Mouse (Mus musculus): ENCODE results near the gene Sav1. TPM values are rescaled to one million over a fixed set of nuclear protein-coding genes. Genes with fewer than 3 reads are reported as not detected.

Sav1 gene
- total and polyA plus RNA-seq, 3 experiments: 13.5 to 23.6 (median 21.3) TPM

DNA sequence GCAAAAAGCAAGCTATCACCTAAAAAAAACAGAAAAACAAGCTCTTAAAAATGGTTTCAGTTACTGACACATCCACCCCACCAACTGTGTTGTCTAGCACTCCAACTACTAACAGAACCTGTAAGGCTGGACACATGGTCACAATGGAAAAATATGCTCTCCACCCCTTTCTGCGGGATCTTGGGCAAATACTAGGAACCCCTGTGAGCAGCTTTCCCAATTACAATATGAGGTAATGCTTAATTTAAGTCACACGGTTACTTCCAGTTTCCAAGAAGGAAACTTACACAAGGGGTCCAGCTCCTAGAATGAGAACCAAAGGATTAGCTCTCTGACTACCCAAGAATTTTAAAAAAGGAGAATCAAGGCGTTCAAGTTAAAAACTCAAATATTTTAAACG, 1.3 kb downstream of the Sav1 start:
- H3K79me2 ChIP-seq (replicated peaks; ENCODE audit: control insufficient read depth, insufficient read depth, low read length): peaks cover 5% of the 10 kb centered on the region; the same call in 1 of the 2 replicates
- no peaks in the 10 kb centered on the region for H3K27me3 ChIP-seq (ENCODE audit: control insufficient read depth, insufficient read depth, low read length)
- intact Hi-C loops (cut with DNase I): loop anchor here (5.0 kb wide), 2 partner anchors 77 to 162 kb away; no protein-coding TSS in a partner anchor
- peak overlapping the region; percentile 55; the same call in 1 of the 2 replicates for H3K27ac ChIP-seq
- peaks cover 3% of the 10 kb centered on the region for H3K4me1 ChIP-seq (ENCODE audit: control insufficient read depth, insufficient read depth, low read length)
- no peak for TF ChIP-seq POLR2A (IDR thresholded peaks at IDR 0.05; ENCODE audit: insufficient read depth, low read depth, low read length)
- no peak for TF ChIP-seq CTCF (IDR thresholded peaks at IDR 0.05)
- TF ChIP-seq EP300 (IDR thresholded peaks at IDR 0.05; ENCODE audit: insufficient read depth, low read depth, low read length): no peak
- WGBS: 15% methylated on average over 4 of the region's 4 CpGs
- peak overlapping the region; percentile 83; the same call in 1 of the 2 replicates for H3K9ac ChIP-seq (ENCODE audit: low read depth, low read length)
- H3K4me3 ChIP-seq: peak overlapping the region; percentile 43
- DNase-seq: no peak
- peaks cover 39% of the 10 kb centered on the region for H3K36me3 ChIP-seq (ENCODE audit: control insufficient read depth, insufficient read depth, low read length)

DNA sequence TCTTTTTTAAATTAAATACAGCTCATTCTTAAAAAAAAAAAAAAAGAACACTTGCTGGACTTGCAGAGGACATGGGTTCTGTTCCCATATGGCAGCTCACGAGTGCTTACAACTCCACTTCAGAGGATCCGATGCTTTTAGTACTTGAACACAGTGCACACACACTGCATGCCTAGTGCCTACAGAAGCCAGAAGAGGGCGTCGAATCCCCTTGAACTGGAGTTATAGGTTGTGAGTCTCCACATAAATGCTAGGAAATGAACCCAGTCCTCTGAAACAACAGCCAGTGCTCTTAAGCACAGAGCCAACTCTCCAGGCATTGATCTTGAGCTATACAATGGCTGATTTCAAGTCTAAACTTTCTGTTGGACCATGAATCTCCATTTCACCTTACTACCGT, 3.9 kb downstream of the Sav1 start:
- H3K9ac ChIP-seq (ENCODE audit: low read depth, low read length): no peak overlapping the region
- intact Hi-C loops (cut with DNase I): loop anchor here (2.0 kb wide), 1 partner anchor 16 kb away; no protein-coding TSS in a partner anchor
- TF ChIP-seq POLR2A (IDR thresholded peaks at IDR 0.05; ENCODE audit: insufficient read depth, low read depth, low read length): no peak
- peak; percentile 42 for TF ChIP-seq CTCF (IDR thresholded peaks at IDR 0.05)
- H3K4me3 ChIP-seq: no peak overlapping the region
- peaks cover 5% of the 10 kb centered on the region; the same call in 1 of the 2 replicates for H3K79me2 ChIP-seq (replicated peaks; ENCODE audit: control insufficient read depth, insufficient read depth, low read length)
- H3K27ac ChIP-seq: no peak overlapping the region
- H3K36me3 ChIP-seq (ENCODE audit: control insufficient read depth, insufficient read depth, low read length): peaks cover 51% of the 10 kb centered on the region
- no peak for DNase-seq
- H3K4me1 ChIP-seq (ENCODE audit: control insufficient read depth, insufficient read depth, low read length): peaks cover 5% of the 10 kb centered on the region
- H3K27me3 ChIP-seq (ENCODE audit: control insufficient read depth, insufficient read depth, low read length): no peaks in the 10 kb centered on the region
- 75% methylated on average over 5 of the region's 5 CpGs for WGBS

DNA sequence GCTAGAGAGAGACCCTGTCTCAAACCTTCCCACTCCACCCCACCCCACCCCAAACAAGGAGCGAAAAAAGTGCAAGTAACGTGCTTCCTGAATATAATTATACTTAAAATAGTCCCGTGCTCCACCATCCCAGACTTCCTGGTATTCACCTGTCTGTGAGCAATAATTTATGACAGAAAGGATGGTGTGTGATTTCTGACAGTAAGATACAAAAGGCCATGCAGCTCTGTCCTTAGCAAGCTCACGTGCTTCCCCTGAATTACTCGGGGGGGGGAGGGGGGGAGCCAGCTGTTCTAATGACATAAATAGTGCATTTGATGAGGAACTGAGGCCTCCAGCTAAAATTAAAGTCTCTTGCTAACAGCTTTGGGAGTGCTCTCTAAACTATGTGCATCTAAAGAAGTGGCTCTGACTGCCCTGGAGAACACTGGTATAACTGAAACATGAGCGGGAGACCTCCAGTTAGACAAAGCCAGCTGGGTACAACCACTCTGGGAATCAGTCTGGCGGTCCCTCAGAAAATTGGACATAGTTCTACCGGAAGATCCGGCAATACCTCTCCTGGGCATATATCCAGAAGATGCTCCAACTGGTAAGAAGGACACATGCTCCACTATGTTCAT, 9.3 kb downstream of the Sav1 start:
- TF ChIP-seq CTCF (IDR thresholded peaks at IDR 0.05): no peak
- TF ChIP-seq EP300 (IDR thresholded peaks at IDR 0.05; ENCODE audit: insufficient read depth, low read depth, low read length): no peak
- TF ChIP-seq POLR2A (IDR thresholded peaks at IDR 0.05; ENCODE audit: insufficient read depth, low read depth, low read length): no peak
- Histone ChIP-seq H3K79me2 (replicated peaks; ENCODE audit: control insufficient read depth, insufficient read depth, low read length) (peaks cover 7% of the 10 kb centered on the region), H3K27ac (peak overlapping the region; percentile 36; the same call in 1 of the 2 replicates), H3K9ac (ENCODE audit: low read depth, low read length) (peak overlapping the region; percentile 48; the same call in 1 of the 2 replicates), H3K4me3 (no peak overlapping the region), H3K27me3 (ENCODE audit: control insufficient read depth, insufficient read depth, low read length) (no peaks in the 10 kb centered on the region), H3K4me1 (ENCODE audit: control insufficient read depth, insufficient read depth, low read length) (peaks cover 10% of the 10 kb centered on the region), H3K36me3 (ENCODE audit: control insufficient read depth, insufficient read depth, low read length) (peaks cover 46% of the 10 kb centered on the region)
- DNase-seq: no peak
- intact Hi-C loops (cut with DNase I): no loop called here
- 19% methylated on average over 9 of the region's 9 CpGs for WGBS

DNA sequence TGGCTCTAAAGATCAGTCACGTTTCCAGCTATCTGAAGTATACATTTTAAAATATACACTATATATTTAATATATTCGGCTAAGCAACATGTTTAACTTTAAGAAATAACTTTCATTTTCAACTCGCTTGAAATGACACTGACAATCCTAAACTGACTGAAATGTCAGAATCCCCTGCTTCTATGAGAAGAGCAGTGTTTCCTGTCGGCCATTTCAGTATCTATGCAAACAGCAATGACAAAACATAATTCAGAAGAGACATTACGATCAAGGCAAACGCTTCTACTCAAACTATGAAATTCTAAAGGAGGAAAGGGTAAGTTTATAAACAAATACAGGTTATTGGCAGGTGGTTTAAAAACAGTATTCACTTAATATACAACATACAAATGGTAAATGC, 10.1 kb downstream of the Sav1 start:
- H3K4me1 ChIP-seq (ENCODE audit: control insufficient read depth, insufficient read depth, low read length): peaks cover 9% of the 10 kb centered on the region
- peaks cover 43% of the 10 kb centered on the region for H3K36me3 ChIP-seq (ENCODE audit: control insufficient read depth, insufficient read depth, low read length)
- no peaks in the 10 kb centered on the region for H3K27me3 ChIP-seq (ENCODE audit: control insufficient read depth, insufficient read depth, low read length)
- peak overlapping the region; percentile 36; the same call in 1 of the 2 replicates for H3K27ac ChIP-seq
- peaks cover 5% of the 10 kb centered on the region; the same call in 1 of the 2 replicates for H3K79me2 ChIP-seq (replicated peaks; ENCODE audit: control insufficient read depth, insufficient read depth, low read length)
- TF ChIP-seq EP300 (IDR thresholded peaks at IDR 0.05; ENCODE audit: insufficient read depth, low read depth, low read length) (no peak), CTCF (IDR thresholded peaks at IDR 0.05) (no peak), POLR2A (IDR thresholded peaks at IDR 0.05; ENCODE audit: insufficient read depth, low read depth, low read length) (no peak)
- intact Hi-C loops (cut with DNase I): no loop called here
- no peak overlapping the region for H3K4me3 ChIP-seq
- WGBS: 65% methylated on average over 6 of the region's 6 CpGs
- no peak for DNase-seq
- H3K9ac ChIP-seq (ENCODE audit: low read depth, low read length): no peak overlapping the region

DNA sequence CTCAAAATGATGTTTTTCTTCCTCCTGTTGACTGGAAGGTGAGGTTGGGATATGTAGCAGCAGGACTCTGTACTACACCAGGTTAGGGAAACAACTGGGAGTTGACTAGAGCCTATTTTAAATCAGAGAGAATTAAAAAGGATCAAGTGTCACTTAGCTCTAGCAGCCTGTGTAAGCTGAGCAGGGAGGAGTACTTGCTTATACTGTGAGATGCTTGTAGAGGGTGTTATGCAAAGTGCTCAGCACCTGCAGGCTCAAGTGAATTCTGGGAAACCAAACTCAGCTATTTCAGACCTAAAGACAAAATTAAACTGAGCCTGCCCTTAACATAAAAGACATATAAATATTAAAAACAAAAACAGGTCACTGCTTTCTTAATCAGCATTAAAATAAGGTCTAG, 13.1 kb downstream of the Sav1 start:
- H3K4me3 ChIP-seq: no peak overlapping the region
- H3K27ac ChIP-seq: no peak overlapping the region
- TF ChIP-seq CTCF (IDR thresholded peaks at IDR 0.05) (no peak), POLR2A (IDR thresholded peaks at IDR 0.05; ENCODE audit: insufficient read depth, low read depth, low read length) (no peak), EP300 (IDR thresholded peaks at IDR 0.05; ENCODE audit: insufficient read depth, low read depth, low read length) (no peak)
- peaks cover 9% of the 10 kb centered on the region for H3K4me1 ChIP-seq (ENCODE audit: control insufficient read depth, insufficient read depth, low read length)
- H3K36me3 ChIP-seq (ENCODE audit: control insufficient read depth, insufficient read depth, low read length): peaks cover 36% of the 10 kb centered on the region
- no peaks in the 10 kb centered on the region for H3K27me3 ChIP-seq (ENCODE audit: control insufficient read depth, insufficient read depth, low read length)
- DNase-seq: no peak
- no peak overlapping the region for H3K9ac ChIP-seq (ENCODE audit: low read depth, low read length)
- H3K79me2 ChIP-seq (replicated peaks; ENCODE audit: control insufficient read depth, insufficient read depth, low read length): peaks cover 5% of the 10 kb centered on the region; the same call in 1 of the 2 replicates
- intact Hi-C loops (cut with DNase I): no loop called here

DNA sequence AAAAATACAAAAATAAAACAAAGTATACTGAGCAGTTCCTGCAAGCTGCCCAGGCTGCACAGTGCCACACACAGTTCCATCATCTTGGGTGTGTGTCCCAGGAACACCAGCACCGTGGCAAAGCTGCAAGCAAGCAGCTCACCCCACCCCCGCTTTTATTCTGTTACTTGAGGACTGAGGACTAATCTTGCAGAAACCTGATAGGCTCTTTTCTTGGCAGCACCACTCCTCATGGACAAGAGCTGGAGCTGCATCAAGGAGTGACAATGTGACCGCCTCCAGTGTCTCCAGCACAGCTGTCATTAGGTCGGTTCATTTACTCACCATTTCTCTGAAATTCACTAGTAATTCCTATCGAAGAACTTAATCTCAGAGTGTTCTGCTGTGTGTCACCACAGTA, 18.6 kb downstream of the Sav1 start:
- WGBS: 39% methylated on average over 5 of the region's 5 CpGs
- Histone ChIP-seq H3K79me2 (replicated peaks; ENCODE audit: control insufficient read depth, insufficient read depth, low read length) (peaks cover 2% of the 10 kb centered on the region; the same call in 1 of the 2 replicates), H3K4me3 (no peak overlapping the region), H3K27me3 (ENCODE audit: control insufficient read depth, insufficient read depth, low read length) (no peaks in the 10 kb centered on the region), H3K4me1 (ENCODE audit: control insufficient read depth, insufficient read depth, low read length) (peaks cover 4% of the 10 kb centered on the region), H3K9ac (ENCODE audit: low read depth, low read length) (no peak overlapping the region), H3K27ac (no peak overlapping the region), H3K36me3 (ENCODE audit: control insufficient read depth, insufficient read depth, low read length) (peaks cover 27% of the 10 kb centered on the region)
- TF ChIP-seq POLR2A (IDR thresholded peaks at IDR 0.05; ENCODE audit: insufficient read depth, low read depth, low read length) (no peak), EP300 (IDR thresholded peaks at IDR 0.05; ENCODE audit: insufficient read depth, low read depth, low read length) (no peak), CTCF (IDR thresholded peaks at IDR 0.05) (no peak)
- DNase-seq: peak in 1 of 2 experiments; percentile 39
- intact Hi-C loops (cut with DNase I): no loop called here

Data from heart, adult 2 months (tissue).